25 mouse cellular contexts compared by ENCODE assay signal in genomic region chr7:140725558-140725957, GRCm38 (mm10). TPM values are rescaled to one million over a fixed set of nuclear protein-coding genes. Genes with fewer than 3 reads are reported as not detected.
"Had no signal": no experiment of that assay in that cellular context is flagged by ENCODE, and none has a peak within 500 bp of the region (broad histone marks: within the 10 kb centered on the region; RNA-seq: fewer than 3 reads in every experiment).

No protein-coding gene starts in this region.

- H3K9me3 ChIP-seq: neural tube, embryonic 15.5 days; stomach, embryonic 15.5 days had no signal

- H3K9ac ChIP-seq: neural tube, embryonic 13.5 days; neural tube, embryonic 15.5 days; stomach, embryonic 15.5 days had no signal

- DNase-seq: retina, postnatal 1 day; right cerebral cortex, adult 18-20 months; right cerebral cortex, postnatal 14 days; right cerebral cortex, postnatal 25 days; right cerebral cortex, postnatal 4 days; spleen, adult 18-20 months; thymus, adult 18-20 months; thymus, adult 2 months; thymus, postnatal 14 days; thymus, postnatal 25 days; thymus, postnatal 36 days; thymus, postnatal 4 days had no signal

- H3K4me3 ChIP-seq: neural tube, embryonic 13.5 days; neural tube, embryonic 15.5 days; stomach, embryonic 15.5 days had no signal

- H3K36me3 ChIP-seq: neural tube, embryonic 13.5 days; neural tube, embryonic 15.5 days; stomach, embryonic 15.5 days had no signal

- H3K27ac ChIP-seq: neural tube, embryonic 13.5 days; neural tube, embryonic 15.5 days; stomach, embryonic 15.5 days; stomach, postnatal 0 days had no signal

- H3K27me3 ChIP-seq: neural tube, embryonic 13.5 days; neural tube, embryonic 15.5 days; stomach, embryonic 15.5 days had no signal

- H3K4me1 ChIP-seq: neural tube, embryonic 13.5 days; neural tube, embryonic 15.5 days; stomach, embryonic 15.5 days had no signal

- H3K4me2 ChIP-seq: neural tube, embryonic 13.5 days; neural tube, embryonic 15.5 days; stomach, embryonic 15.5 days had no signal

RNA-seq across cellular contexts. Expression of gene Olfr541, which starts 28.5 kb away (rescaled TPM):
- total RNA-seq: neutrophil, adult 5-6 weeks had no signal
- polyA plus RNA-seq: neural tube, embryonic 13.5 days; neural tube, embryonic 14.5 days; neural tube, embryonic 15.5 days; small intestine, adult 2 months; spleen, adult 2 months; stomach, embryonic 14.5 days; stomach, embryonic 15.5 days; stomach, embryonic 16.5 days; stomach, postnatal 0 days; testis, adult 2 months; thymus, adult 2 months; thymus, postnatal 0 days; urinary bladder, adult 2 months had no signal

RNA-seq across cellular contexts. Expression of gene Cyp2e1, which starts 38.0 kb away (rescaled TPM):
- total RNA-seq: neutrophil, adult 5-6 weeks had no signal
- polyA plus RNA-seq: neural tube, embryonic 13.5 days; neural tube, embryonic 14.5 days; neural tube, embryonic 15.5 days; stomach, embryonic 14.5 days; stomach, embryonic 16.5 days had no signal

RNA-seq across cellular contexts. Expression of gene Olfr45, which starts 43.8 kb away (rescaled TPM):
- total RNA-seq: neutrophil, adult 5-6 weeks had no signal
- polyA plus RNA-seq: neural tube, embryonic 13.5 days; neural tube, embryonic 14.5 days; neural tube, embryonic 15.5 days; small intestine, adult 2 months; spleen, adult 2 months; stomach, embryonic 14.5 days; stomach, embryonic 15.5 days; stomach, embryonic 16.5 days; stomach, postnatal 0 days; testis, adult 2 months; thymus, adult 2 months; thymus, postnatal 0 days; urinary bladder, adult 2 months had no signal
